Mouse (Mus musculus) kidney, adult 18-20 months (tissue): ENCODE results near the gene Gm3173.
"Not testable (repeated sequence)": the region's sequence is repeated elsewhere in the genome, so short reads cannot be mapped to it uniquely, and the experiment has no call there.

Experiments
- DNase-seq: peaks from one replicate; pipeline ENCODE4 v3.0.0; 2021

Gm3173 gene

GRCm38 (mm10) chr14:4430692-4431091 is at the start of gene Gm3173:
Gm3173 (plus strand) TSS chr14:4430992.
- not testable (repeated sequence) for DNase-seq

- not testable (repeated sequence) for DNase-seq
Observed at GRCm38 (mm10) chr14:4385606-4386005, 45.2 kb upstream of the Gm3173 start.

GRCm38 (mm10) chr14:4392841-4393530 is 37.8 kb upstream of the Gm3173 start:
- DNase-seq = not testable (repeated sequence)

- DNase-seq = not testable (repeated sequence)
Observed at GRCm38 (mm10) chr14:4397226-4397625, 33.6 kb upstream of the Gm3173 start, which contains the start of gene Gm3159. Gm3159 (plus strand) TSS chr14:4397526.

- not testable (repeated sequence) for DNase-seq
Observed at GRCm38 (mm10) chr14:4398624-4399023, 32.2 kb upstream of the Gm3173 start.

- DNase-seq = not testable (repeated sequence)
Observed at GRCm38 (mm10) chr14:4400115-4400789, 30.5 kb upstream of the Gm3173 start.

- DNase-seq = not testable (repeated sequence)
Observed at GRCm38 (mm10) chr14:4401245-4401644, 29.5 kb upstream of the Gm3173 start.

GRCm38 (mm10) chr14:4403840-4404239 is 27.0 kb upstream of the Gm3173 start:
- DNase-seq = not testable (repeated sequence)

GRCm38 (mm10) chr14:4409939-4410338 is 20.9 kb upstream of the Gm3173 start:
- not testable (repeated sequence) for DNase-seq

- peak; percentile 25 for DNase-seq
Observed at GRCm38 (mm10) chr14:4414965-4415835, 15.6 kb upstream of the Gm3173 start, which contains the start of gene Gm3164. Gm3164 (plus strand) TSS chr14:4415448.

- DNase-seq = not testable (repeated sequence)
Observed at GRCm38 (mm10) chr14:4481445-4481844, 50.7 kb downstream of the Gm3173 start, which contains the start of gene Gm3182. Gm3182 (plus strand) TSS chr14:4481745.

GRCm38 (mm10) chr14:4499425-4499824 is 68.6 kb downstream of the Gm3173 start:
- DNase-seq = not testable (repeated sequence)

GRCm38 (mm10) chr14:4555105-4555504 is 124.3 kb downstream of the Gm3173 start, which contains the start of gene Gm3047:
Gm3047 (plus strand) TSS chr14:4555405.
- DNase-seq = not testable (repeated sequence)
